Mouse (Mus musculus) retina, postnatal 7 days (tissue): ENCODE results near the gene Rasgrp1.

Source experiments
- DNase-seq: peaks from one replicate; pipeline ENCODE4 v3.0.0-alpha.2; 2012; ENCODE audit warnings: low read depth, low spot score

Gene Rasgrp1

DNA sequence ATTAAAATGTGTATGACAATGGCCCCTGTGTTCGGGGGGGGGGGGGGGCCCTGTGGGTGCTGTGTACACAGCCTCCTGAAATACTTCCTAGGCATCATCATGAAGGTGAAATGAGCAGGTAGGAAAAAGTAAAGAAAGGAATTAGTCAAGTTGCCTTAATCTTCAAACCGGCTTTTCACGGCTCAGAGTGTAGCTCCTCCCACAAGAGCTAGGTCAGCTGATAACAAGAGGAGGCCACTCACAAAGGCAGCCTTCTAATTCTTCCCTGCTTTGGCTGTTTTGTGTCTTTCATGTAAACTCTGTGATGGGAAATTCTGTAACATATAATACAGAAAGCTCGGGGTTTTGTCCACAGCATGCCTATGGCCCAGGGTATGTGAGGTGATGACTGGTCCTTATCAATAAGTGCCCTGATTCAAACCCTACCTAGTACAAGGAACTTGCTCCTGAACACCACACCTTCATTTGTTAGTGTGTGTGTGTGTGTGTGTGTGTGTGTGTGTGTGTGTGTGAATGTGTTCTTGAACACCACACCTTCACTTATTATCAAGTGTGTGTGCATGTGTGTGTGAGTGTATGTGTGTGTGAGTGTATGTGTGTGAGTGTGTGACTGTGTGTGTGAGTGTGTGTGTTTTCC is 7.1 kb downstream of the Rasgrp1 start:
- DNase-seq: no peak

DNA sequence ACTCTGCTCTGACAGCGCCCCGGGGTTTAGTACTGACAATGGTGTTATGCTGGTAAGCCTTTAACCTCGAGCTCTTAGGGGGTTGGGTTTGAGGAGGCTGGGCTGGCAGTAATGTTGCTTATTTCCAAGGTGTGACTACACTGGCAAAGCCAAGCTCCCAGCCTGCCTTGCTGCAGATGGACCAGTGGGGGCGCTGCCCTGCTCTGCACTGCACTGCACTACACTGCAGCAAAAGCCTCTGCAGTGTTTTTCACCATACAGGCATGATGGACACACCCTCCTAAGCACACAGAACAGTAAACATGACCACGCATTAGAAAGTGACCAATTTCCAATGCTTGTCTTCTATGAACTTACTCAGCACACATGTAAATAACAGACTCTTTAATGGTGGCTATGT is 11.2 kb downstream of the Rasgrp1 start:
- DNase-seq: no peak

DNA sequence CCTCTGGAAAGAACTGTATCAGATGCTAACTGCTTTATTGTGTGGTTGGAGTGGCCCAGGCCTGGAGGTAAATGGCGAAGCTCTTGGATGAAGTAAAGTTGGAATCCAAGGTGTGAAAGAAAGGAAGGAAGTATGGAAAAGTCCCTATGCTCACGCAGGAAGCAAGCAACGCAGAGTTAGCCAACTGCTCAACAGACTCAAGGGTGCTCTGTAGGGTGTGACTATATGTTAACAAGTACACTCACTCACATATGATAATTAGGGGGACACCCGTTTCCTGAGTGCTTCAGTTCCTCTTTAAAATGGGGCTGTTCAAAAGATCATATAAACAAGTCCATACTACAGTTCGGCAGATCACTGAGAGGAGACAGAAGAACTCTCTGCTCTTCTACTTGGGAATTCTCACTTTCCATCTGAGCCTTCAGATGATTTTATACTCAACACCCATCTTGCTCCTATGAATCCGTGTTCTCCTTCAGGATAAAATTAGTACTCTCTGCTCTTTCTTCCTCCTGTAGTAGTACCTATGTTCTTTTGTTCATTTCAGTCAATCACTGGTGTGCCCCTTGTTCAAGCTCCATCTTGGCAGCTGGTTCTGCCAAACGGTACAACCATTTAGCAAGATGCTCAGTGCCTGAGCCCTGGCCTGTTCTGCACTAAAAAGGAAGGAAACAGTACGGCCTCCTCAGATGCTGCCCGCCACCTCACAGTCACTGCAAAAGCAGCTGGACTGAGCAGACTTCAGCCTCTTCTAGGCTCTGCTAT is 14.1 kb downstream of the Rasgrp1 start:
- no peak for DNase-seq

DNA sequence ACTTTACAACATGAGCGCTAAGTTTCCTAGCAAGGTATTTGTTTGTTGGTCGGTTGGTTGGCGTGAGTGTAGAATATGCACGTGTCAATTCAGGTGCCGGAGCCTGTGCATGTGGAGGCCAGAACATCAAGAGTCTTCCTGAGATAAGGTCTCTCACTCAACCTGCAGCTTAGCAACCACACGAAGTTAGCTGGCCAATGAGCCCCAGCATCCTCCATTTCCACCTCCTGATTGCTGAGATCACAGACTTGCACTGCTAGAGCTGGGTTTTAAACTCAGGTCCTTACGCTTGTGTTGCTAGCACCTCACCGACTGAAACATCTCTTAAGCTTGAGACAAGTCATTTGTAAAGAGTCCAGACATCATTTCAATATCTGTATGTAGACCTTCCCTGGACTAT is 20.4 kb downstream of the Rasgrp1 start:
- no peak for DNase-seq

DNA sequence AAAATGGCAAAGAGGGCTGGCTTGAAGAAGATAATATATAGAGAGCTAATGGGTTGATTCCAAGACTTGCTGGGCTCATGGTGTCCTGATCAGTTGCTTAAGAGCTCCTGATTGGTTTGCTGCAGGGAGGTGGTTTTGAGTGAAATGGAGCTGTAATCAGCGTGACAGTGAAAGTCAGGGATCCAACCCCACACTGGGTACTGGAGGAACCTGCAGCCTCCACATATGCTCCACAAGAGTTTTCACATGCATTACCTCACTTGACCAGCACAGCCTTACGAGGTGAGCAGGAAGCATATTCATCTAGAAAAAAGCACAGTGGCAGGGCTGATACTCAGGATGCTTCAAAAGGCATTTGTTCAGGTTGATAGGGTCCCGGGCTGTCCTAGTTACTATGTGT is 21.6 kb downstream of the Rasgrp1 start:
- DNase-seq: no peak

DNA sequence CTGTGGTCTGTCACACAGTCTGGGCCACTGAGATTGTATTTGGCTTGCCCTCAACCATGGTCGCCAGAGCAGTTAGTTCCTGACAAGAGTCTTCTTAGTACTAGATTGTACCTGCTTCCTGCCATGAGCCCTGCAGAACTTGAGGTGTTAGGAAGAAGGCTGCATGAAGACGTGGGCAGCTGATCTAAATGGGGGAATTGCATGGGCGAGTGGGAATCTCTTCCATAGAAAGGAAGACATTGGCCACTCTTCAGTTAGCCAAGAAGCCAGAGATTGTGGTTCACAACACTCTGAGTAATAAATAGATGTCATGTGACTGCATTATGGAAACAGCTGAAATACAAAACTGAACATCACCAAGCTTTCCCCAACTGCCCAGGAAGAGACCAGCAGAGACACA is 23.8 kb downstream of the Rasgrp1 start:
- no peak for DNase-seq

DNA sequence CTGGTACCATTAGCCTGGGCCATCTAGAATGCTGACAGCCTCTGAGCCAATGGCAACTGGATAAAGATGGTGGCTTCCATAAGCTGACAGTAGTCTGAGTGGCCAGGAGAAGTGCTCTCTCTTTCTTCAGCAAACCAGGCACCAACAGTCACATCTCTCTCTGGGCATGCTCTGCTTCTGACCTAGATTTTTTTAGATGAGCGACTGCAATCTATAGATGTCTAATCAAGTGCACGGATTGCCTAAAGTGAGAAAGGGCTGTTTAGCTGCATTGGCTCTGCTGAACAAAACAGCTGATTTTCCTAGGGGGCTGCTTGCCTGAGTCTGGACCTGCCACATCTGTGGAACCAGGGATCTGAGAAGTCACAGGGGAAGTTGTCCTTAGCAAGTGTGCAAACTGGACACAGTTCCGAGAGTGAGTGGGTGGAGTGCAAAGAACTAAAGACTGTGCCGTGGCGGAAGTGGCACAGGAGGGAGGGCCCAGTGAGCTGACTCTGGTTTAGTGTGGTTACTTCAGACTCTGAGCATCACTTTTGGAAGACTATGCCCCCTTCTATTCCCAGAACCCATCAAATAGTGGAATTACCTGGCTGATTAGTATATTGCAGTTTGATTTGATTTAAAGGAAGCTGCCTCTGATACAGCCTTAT is 29.1 kb downstream of the Rasgrp1 start:
- DNase-seq: no peak

DNA sequence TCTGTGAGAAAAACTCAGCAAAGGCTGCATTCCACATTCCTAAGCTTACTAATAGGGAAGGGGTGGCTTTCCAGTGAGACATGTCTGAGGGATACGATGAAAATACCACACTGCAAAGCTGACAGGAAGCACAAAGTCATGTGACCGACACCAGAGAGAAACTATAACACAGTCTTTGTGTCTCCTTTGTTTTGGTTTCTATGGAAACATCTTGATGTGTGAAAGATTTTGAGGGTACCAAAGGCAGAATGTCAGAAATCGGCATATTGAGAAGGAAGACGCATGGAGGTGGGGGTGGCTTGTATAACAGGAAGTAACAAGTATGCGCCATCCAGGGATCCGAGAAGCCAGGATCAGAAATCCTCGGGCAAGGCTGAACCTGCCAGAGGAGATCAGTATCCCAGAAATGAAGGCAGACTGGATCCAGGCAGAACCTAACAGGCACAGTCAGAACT is 30.3 kb downstream of the Rasgrp1 start:
- DNase-seq: no peak

DNA sequence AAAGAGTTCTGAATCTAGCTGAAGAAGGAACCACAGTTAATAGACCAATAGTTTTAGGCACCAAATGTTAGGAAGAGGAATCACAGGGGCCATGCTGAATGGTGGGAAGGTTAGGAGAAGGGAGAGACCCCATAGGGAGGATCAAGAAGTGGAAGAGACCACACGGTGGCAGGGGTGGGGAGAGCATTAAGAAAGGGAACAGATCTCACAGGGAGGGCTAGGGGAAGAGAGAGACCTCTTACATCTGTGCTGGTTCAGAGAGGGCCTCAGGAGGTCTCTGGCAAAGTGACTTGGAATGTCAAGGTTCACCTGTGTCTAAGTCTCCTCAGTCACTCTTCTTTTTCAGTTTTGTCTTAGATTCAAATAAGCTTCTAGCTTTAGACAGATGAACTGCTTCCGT is 30.8 kb downstream of the Rasgrp1 start:
- no peak for DNase-seq

DNA sequence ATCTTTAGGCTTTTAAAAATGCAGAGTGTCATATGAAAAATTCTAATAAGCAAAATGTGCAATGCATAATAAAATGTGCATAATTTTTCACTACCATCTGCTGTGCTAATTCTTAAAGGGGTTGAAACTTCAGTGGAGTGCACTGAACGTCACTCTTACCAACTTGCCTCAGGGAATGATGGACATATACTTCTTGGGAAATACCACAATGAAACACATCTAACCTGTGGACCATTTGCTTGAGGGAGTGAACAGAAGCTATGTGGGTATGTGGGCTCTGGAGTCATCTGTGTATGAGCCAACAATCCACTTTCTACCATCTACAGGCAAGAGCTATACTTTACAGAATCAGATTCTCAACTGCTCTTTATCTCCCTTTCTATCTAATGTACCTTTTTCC is 31.5 kb downstream of the Rasgrp1 start:
- no peak for DNase-seq

DNA sequence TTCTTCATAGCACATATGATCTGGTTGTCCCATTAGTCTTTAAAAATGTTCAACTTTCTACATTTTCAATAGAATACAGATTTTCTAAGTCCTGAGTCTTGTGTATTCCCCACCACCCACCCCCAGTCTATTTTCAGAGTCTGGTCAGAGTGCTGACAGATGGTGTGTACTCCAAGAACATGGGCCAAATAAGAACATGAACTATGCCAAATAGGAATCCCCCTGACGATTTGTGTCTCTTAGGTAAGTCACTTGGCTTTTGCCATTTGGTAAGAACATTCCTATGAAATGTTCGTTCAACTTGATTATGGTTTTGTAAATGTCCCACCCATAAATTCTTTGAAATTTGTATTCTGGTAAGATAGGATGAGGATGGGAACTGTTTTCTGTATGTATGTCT is 33.8 kb downstream of the Rasgrp1 start:
- DNase-seq: no peak

DNA sequence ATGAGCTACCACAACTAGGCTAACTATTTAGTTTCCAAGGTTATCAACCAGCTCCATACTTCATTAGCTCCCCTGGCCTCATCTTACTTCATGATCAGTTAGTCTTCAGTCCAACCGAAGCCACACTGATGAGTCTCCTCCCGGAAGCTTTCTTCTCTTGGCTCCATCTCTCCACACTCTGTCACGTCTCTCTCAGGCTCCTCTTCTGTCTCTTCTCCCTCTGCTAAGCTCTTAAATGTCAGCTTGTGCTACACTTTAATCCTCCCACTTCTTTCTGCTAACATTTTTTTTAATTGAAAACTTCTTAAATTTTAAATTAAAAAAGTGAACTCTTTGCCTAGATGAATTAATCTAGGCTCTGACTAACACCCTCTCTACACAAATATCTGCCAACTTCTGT is 34.8 kb downstream of the Rasgrp1 start:
- DNase-seq: no peak

DNA sequence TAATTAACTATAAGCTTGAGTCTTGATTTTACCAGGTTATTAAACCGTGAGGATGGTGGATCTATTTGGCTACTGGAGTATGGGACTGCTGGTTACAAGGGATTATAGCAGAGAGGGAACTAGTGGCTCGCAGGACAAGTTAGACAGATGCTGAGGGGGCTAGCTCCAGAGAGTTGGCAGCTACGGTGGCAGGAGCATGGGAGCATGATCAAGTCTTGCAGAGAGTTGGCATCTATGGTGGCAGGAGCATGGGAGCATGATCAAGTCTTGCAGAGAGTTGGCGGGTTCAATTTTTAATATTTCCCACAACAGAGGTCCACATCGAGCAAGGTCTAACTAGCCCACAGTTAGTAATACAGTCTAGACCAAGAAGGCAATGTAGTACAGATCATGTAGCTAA is 37.9 kb downstream of the Rasgrp1 start:
- DNase-seq: no peak

DNA sequence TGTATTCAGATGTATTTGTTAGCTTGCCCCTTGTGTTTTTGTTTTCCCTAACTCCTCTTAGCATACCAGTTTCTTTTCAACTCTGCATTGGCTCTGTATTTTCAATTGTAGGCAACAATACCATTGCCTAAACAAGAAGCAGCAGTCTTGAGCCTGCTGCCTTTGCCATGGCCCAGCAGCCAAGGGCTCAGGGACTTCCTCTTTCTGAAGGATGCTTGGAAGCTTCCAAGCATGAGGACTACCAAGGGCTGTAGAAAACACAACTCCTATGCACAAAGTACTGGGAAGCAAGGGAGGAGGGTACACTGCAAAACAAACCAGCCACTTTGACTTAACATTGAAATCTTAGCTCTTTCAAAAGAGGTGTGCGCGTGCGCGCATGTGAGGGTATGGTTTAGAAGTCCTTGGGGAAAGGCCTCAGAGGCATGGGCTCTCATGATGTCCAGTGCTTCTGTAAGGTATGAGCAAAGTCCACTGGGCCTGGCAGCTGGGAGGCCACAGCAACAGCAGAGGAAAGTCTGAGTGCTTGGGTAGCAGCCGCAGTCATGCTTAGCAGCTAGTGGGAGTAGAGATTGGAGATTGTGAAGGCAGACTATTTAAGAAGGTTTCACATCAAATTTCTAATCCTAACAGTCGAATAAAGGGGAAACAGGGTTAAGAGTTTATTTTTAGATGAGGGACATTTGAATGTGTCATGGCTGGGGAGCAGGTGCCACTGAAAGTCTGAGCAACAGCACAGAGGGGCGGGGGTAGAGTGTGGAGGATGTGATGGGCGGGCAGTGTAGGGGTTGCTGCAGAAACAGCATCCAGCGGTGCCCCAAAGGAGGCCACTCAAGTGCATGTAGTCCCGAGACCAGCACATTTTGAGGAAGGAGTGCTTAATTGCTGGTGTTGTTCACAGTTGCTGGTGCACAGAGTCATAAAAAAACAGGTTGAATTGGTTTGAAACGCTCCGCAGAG is 39.1 kb downstream of the Rasgrp1 start:
- DNase-seq: no peak

DNA sequence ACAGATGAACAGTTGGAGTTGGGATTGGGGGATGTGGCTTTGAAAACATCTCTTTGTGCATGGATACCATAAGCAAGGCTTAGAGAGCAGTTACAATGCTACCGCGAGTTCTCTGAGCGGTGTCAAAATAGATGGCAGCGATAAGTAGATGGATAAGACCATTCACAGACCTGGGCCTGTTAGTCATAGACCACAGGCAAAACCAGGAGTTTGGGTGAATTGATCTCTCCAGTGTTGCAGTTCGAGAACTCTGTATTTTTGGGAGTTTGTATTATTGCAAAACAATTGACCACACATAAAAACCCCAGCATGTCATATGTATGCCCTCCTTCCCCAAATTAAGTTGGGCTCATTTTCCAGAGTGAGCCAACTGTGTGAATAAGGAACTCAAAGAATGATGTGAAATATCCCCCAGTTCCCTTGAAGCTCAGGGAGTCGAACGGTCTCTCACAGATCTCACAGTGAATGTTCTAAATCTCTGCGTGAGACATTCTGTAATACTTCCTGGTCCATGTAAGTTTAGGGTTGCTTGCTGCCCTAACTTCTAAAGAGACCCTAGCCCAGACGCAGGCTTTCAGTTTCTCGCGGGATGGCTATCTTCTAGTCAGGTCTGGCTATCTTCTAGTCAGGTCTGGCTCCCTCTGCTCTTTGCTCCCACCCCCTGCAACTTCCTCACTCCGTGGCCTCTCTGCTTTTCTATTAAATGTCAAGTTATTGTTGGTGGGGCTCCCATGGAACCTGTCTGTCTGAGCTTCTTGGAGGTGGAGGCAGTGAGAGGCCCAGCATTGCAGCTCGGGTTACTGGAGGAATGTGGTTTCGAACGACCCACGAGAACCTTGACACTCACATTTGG is 43.0 kb downstream of the Rasgrp1 start:
- DNase-seq: no peak

DNA sequence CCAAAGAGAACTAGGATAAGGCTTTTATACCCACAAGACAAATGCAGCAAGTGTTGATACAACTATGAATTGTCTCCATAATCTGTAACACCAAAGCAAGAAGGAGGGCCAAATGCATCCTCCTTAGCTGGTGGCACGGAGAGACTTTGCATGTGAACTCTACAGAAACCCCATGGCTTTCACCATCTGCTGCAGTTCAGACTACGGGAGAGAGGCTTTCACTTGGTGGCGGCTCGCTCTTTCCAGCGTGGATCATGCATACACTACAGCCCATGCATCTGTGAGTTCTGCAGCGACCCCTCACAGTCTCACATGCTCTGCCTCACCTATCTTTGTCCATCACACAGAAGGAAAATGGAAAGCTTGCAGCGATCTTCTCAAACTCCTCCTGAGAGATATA is 54.5 kb downstream of the Rasgrp1 start:
- no peak for DNase-seq

DNA sequence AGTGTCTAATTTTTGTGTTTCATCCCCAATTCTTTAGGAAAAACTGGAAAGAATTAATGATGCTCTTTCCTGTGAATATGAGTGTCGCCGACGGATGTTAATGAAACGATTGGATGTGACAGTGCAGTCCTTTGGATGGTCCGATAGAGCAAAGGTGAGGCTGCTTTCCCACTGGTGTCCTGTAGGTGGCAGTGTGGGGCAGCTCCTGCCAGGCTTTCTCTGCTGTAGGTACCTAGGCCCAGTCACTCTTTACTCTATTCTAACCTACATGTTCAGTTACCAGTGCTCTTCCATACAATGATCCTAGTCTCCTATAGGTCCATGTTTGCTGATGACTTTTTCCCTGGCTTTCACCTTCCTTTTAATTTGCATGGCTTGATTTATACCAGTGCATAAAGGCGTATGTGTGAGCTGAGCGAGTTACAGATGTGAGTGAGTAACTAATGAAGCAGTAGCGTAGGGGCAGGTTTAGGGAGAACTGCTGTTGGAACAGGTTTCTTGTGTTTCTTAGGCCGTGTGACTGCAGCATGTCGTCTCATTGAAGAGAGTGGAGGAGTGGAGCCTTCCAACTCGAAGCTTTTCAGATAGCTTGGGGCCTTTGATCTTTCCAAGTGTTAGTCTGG is 78.9 kb downstream of the Rasgrp1 start:
- DNase-seq: peak; percentile 11

DNA sequence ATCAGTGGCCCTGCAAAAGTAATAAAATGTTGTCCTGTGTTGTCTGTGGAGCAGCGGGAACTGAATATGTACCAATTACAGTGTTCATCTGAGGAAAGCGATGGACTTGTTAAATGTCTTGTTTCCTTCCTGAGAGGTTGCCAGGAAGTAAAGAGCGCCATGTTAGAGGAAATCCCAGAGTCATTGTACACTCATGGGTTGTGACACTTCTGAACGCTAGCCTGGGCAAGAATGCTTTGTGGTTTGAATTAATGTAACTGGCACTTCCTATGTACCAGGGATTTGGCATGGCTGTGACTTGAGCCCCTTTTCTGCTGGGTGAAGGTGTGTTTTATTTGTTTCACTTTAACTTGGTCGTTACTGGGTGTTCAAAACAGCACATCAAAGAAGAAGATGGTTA is 80.6 kb downstream of the Rasgrp1 start:
- DNase-seq: no peak

DNA sequence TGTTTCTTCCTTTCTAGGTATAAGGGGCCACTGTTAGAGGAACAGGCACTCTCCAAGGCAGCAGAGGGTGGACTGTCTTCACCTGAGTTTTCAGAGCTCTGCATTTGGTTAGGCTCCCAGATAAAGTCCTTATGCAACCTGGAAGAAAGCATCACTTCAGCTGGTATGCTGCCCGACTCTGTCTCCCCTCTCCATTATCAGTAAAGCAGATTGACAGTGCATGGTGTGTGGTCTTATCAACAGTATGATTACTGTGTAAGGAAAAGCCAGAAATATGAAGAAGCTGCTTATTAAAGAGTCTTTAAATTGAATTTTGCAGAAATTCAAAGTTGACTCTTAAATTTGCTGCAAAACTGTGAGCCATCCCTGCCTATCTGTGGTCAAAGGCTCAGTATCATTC is 85.2 kb downstream of the Rasgrp1 start:
- no peak for DNase-seq

DNA sequence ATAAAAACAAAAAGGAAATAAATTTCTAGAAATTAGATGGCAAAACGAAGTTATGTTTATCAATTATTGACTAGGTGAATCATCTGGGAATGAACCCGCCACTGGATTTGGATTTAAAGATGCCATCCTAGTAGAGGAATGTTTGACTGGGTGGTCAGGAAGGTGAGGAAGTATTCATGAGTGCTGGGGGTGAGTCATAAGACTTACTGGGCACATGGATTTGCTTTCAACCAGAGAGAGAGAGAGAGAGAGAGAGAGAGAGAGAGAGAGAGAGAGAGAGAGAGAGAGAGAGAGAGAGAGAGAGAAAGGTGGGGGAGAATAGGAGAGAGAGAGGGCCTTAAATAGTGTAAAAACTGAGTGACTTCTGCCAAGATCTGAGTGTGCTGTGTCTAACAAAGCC is 87.4 kb downstream of the Rasgrp1 start:
- DNase-seq: no peak
